Mouse (Mus musculus) ES-Bruce4 (cell line): ENCODE measurements at regions not wholly inside any gene's neighbourhood (a gene's known extent, or its start where the extent isn't known, plus 50 kb on each side); places are given as distances from the start of the nearest gene placed in this dataset.

Experiments
- H3K27ac ChIP-seq: 2 replicates; pipeline ENCODE4 v1.5.1; 2012; ENCODE audit warnings: low read length, inconsistent platforms; ENCODE audit not compliant: insufficient read depth
- H3K27me3 ChIP-seq: 2 replicates; pipeline ENCODE4 v1.6.1; 2012; ENCODE audit warnings: mild to moderate bottlenecking, low read length, inconsistent platforms; ENCODE audit not compliant: control insufficient read depth, poor library complexity, insufficient read depth, severe bottlenecking
- H3K36me3 ChIP-seq: 2 replicates; pipeline ENCODE4 v1.6.1; 2012; ENCODE audit warnings: inconsistent platforms, mild to moderate bottlenecking, low read length, moderate library complexity; ENCODE audit not compliant: control insufficient read depth, poor library complexity, insufficient read depth, severe bottlenecking
- H3K4me1 ChIP-seq: one replicate; pipeline ENCODE4 v1.8.1; 2011; ENCODE audit warnings: low read length; ENCODE audit not compliant: control insufficient read depth, insufficient read depth
- H3K4me3 ChIP-seq: 2 replicates; pipeline ENCODE4 v1.5.1; 2011; ENCODE audit warnings: low read depth, mild to moderate bottlenecking, low read length
- H3K9ac ChIP-seq: 2 replicates; pipeline ENCODE4 v1.6.1; 2012; ENCODE audit warnings: low read depth, mild to moderate bottlenecking, inconsistent platforms; ENCODE audit not compliant: poor library complexity, severe bottlenecking
- H3K9me3 ChIP-seq: replicated peaks from 2 replicates; pipeline ENCODE4 v1.6.1; 2012; ENCODE audit warnings: mild to moderate bottlenecking, low read length, inconsistent platforms; ENCODE audit not compliant: control insufficient read depth, poor library complexity, insufficient read depth, severe bottlenecking
- CTCF ChIP-seq: IDR thresholded peaks from one replicate; pipeline ENCODE4 v1.8.1; 2011; ENCODE audit warnings: low read depth, low read length
- EP300 ChIP-seq: IDR thresholded peaks from 2 replicates; pipeline ENCODE4 v1.6.1; 2011; ENCODE audit warnings: low read depth, low read length; ENCODE audit not compliant: insufficient read depth
- POLR2A ChIP-seq: IDR thresholded peaks from one replicate; pipeline ENCODE4 v1.8.1; 2011; ENCODE audit warnings: low read length; ENCODE audit not compliant: insufficient read depth

DNA sequence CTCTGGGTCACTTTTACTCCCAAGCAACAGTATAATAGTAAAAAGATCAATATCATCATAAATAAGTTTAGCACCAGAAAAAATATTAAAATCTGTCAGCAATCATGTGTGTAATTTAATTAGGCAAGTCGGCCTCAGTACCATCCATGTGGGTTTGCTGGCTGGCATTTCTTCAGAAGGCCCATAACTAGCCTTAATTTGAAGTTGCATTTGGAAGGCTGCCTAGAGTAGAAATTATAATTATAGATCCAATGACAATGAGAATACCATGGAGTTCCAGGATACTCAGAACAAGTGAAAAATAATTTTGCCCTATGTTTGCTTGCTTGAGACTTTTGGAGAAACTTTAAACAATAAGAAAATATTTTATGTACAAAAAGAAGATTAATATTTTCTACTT lies 521.4 kb downstream of the Kctd12 start:
- Histone ChIP-seq H3K27me3 (no peaks in the 10 kb centered on the region), H3K9me3 (no peaks in the 10 kb centered on the region), H3K9ac (no peak overlapping the region), H3K4me3 (no peak overlapping the region), H3K4me1 (no peaks in the 10 kb centered on the region), H3K27ac (no peak overlapping the region), H3K36me3 (no peaks in the 10 kb centered on the region)
- no peak for TF ChIP-seq POLR2A
- no peak for TF ChIP-seq EP300
- TF ChIP-seq CTCF, result no peak

DNA sequence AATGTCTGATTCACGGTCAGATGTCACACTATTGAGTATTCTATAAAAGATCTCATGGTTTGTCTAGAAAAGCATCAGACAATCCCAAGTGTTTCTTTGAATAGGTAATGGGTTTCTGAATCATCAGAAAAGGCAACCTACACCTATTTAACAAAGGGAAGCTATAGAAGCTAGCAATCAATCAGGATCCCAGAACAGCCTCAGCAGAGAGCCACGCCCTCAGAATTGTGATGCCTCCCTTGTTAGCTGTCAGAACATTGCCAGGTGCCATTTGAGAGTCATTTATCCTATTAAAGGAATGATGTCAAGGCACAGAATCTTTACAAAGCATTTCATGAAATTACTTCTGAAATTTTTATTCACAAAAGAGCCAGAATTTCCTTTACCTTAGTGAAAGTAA lies 542.7 kb downstream of the Kctd12 start:
- Histone ChIP-seq H3K9me3 (no peaks in the 10 kb centered on the region), H3K4me1 (no peaks in the 10 kb centered on the region), H3K4me3 (no peak overlapping the region), H3K9ac (no peak overlapping the region), H3K27ac (no peak overlapping the region), H3K27me3 (no peaks in the 10 kb centered on the region), H3K36me3 (no peaks in the 10 kb centered on the region)
- TF ChIP-seq CTCF (no peak), EP300 (no peak), POLR2A (no peak)

DNA sequence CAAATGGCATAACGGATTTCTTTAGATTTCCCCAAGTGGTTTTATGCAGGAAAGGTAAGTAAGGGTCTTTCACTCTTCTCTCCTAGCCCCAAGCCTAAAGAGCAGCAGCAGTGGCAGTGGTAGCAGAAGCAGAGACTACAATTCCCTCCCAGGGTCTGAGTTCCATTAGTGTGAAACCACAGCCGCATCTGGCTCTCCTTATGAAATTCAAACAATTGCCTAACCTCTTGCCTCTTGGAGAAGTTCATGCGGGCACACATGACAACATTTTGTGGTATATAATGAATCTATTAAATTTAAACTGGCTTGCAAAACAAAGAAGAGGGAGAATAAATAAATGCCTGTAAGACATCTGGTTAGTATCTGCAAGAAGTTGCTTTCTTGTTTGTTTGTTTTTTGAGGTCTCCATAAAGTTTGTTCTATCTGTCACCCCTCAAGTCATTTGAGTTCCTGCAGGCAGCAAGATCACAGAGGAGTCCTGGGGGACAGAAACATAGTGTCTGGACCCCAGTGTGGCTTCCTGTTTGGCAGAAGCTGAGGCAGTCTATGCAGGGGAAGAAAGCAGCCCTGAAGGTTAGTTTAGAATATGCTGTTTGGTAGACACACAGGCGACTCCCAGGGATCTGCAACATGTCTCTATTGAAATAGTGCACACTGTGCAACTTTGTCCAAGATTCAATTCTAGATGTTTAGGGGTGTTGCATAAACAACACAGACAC lies 578.9 kb downstream of the Kctd12 start:
- Histone ChIP-seq H3K4me1 (no peaks in the 10 kb centered on the region), H3K4me3 (no peak overlapping the region), H3K9me3 (no peaks in the 10 kb centered on the region), H3K36me3 (no peaks in the 10 kb centered on the region), H3K27ac (no peak overlapping the region), H3K27me3 (no peaks in the 10 kb centered on the region), H3K9ac (no peak overlapping the region)
- TF ChIP-seq POLR2A, result no peak
- TF ChIP-seq EP300, result no peak
- TF ChIP-seq CTCF, result no peak

DNA sequence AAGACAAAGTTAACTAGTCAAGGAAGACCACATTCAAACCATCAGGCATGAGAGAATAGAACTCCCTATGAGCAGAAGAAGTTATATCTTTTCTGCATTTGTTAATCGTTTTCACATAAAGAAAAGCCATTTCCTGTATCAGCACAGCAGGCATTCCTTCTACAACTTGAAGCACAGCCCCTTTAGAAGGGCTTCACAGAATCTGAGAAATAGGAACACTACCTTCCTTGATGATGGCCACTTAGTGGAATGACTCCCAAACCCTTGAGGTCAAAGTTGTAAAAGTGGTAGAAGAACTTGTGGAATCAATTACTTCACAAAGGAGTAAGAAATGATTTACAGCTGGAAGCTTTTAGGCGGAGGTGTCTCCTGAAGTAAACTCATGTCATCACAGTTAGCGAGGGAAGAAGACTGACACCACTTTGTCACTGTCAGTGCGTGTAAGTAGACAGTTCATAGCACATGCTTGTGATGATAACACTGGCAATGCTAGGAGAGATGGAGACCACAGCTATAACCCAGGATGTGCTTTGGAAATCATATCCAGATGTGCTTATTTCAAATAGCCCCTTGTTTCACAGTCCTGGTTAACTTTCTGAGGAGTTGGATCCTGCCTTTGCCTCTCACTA lies 580.3 kb downstream of the Kctd12 start:
- TF ChIP-seq POLR2A (no peak), EP300 (no peak), CTCF (no peak)
- H3K9me3 ChIP-seq, result no peaks in the 10 kb centered on the region
- no peaks in the 10 kb centered on the region for H3K4me1 ChIP-seq
- no peak overlapping the region for H3K4me3 ChIP-seq
- H3K27me3 ChIP-seq, result no peaks in the 10 kb centered on the region
- H3K27ac ChIP-seq, result no peak overlapping the region
- no peak overlapping the region for H3K9ac ChIP-seq
- H3K36me3 ChIP-seq, result no peaks in the 10 kb centered on the region

DNA sequence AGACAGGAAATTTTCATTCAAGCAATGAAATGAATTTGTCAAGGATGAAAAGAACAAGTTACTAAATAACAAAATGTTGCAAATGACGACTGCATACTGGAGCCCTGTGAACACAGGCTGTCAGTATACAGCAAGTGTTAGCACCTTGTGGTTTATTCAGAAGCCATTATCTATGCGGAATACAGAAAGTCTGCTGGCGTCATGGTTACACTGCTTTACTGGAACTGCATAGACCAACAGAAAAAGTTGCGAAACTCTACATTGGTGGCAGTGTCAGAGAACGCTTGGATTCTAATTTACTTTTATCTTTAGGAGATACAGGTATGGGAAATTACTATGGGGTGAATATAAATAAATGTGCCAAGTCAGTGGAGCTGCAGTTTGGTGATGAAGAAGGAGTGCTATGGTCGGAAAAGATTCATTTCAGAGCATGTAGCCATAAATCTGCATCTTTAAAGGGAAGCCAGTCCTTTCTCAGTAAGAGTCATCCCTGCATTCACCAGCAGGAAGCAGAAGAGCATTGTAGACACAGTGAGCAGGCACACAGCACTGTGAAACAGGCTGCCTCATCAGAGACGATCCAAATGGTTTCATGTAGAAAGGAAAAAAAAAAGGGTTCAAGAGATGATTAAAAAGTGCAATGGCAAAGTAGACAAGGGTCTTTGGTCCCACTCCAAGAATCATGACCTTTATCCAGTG lies 586.3 kb downstream of the Kctd12 start:
- no peak overlapping the region for H3K9ac ChIP-seq
- H3K27me3 ChIP-seq, result no peaks in the 10 kb centered on the region
- H3K4me1 ChIP-seq, result no peaks in the 10 kb centered on the region
- TF ChIP-seq EP300, result no peak
- no peak for TF ChIP-seq POLR2A
- no peak for TF ChIP-seq CTCF
- H3K4me3 ChIP-seq, result no peak overlapping the region
- no peaks in the 10 kb centered on the region for H3K9me3 ChIP-seq
- no peaks in the 10 kb centered on the region for H3K36me3 ChIP-seq
- H3K27ac ChIP-seq, result no peak overlapping the region

DNA sequence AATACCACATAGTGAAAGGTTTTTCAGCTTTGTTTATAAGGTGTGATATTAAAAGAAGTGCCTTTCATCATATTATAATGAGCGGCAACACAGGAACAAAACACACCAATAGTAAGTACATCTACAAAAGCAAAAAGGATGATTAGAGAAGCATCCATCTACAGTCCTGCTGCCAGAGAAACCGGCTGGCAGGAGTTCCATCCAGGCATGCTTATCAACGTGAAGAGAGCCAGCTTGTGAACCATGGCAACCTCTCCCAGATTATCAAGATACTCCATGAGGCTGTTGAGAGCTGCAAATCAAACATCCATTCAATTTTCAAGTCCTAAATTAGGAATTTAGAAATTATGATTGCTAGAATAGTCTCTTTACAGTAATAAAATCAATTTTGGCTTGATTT lies 590.1 kb downstream of the Kctd12 start:
- TF ChIP-seq EP300, result no peak
- TF ChIP-seq POLR2A, result no peak
- no peak for TF ChIP-seq CTCF
- Histone ChIP-seq H3K27ac (no peak overlapping the region), H3K4me1 (no peaks in the 10 kb centered on the region), H3K4me3 (no peak overlapping the region), H3K27me3 (no peaks in the 10 kb centered on the region), H3K9ac (no peak overlapping the region), H3K36me3 (no peaks in the 10 kb centered on the region), H3K9me3 (no peaks in the 10 kb centered on the region)
